Mouse (Mus musculus): Measurements from ENCODE around the gene Mrpl42. TPM values are rescaled to one million over a fixed set of nuclear protein-coding genes. Genes with fewer than 3 reads are reported as not detected.

The Mrpl42 gene
- polyA plus RNA-seq, 2 experiments: 110 to 217 TPM

GRCm38 (mm10) chr10:95512635-95513034, 10.9 kb upstream of the Mrpl42 start:
- H3K27ac ChIP-seq: no peak overlapping the region
- no peak for ATAC-seq (ENCODE audit: insufficient read depth)
- H3K4me1 ChIP-seq (replicated peaks; ENCODE audit: control insufficient read depth in 2 of 2, insufficient read depth in 2 of 2, low read length in 1 of 2): peaks cover 11 to 13% of the 10 kb centered on the region in 2 experiments
- H3K9ac ChIP-seq (replicated peaks): no peak overlapping the region
- no peak for DNase-seq (ENCODE audit: low read depth in 3 of 3, low spot score in 3 of 3)
- TF ChIP-seq EP300 (IDR thresholded peaks at IDR 0.05; ENCODE audit: low read depth) (no peak), CTCF (IDR thresholded peaks at IDR 0.05; ENCODE audit: low read depth) (no peak)
- no peaks in the 10 kb centered on the region for H3K36me3 ChIP-seq (replicated peaks; ENCODE audit: control insufficient read depth, insufficient read depth, low read depth)
- WGBS (ENCODE audit: insufficient replicate concordance): 71% methylated on average over 8 of the region's 8 CpGs
- no peaks in the 10 kb centered on the region for H3K27me3 ChIP-seq (ENCODE audit: control insufficient read depth, insufficient read depth, low read length)
- no peaks in the 10 kb centered on the region for H3K9me3 ChIP-seq (ENCODE audit: control insufficient read depth, low read length)
- no peak overlapping the region for H3K4me2 ChIP-seq (ENCODE audit: low read depth)
- no peak overlapping the region for H3K4me3 ChIP-seq (ENCODE audit: insufficient read depth in 1 of 2, low read depth in 2 of 2, low read length in 2 of 2)

- no peaks in the 10 kb centered on the region for H3K36me3 ChIP-seq (replicated peaks; ENCODE audit: control insufficient read depth, insufficient read depth, low read depth)
- H3K27ac ChIP-seq: no peak overlapping the region
- H3K9ac ChIP-seq (replicated peaks): no peak overlapping the region
- H3K27me3 ChIP-seq (ENCODE audit: control insufficient read depth, insufficient read depth, low read length): no peaks in the 10 kb centered on the region
- ATAC-seq (ENCODE audit: insufficient read depth) (no peak), DNase-seq (ENCODE audit: low read depth in 3 of 3, low spot score in 3 of 3) (no peak)
- TF ChIP-seq CTCF (IDR thresholded peaks at IDR 0.05; ENCODE audit: low read depth) (no peak), EP300 (IDR thresholded peaks at IDR 0.05; ENCODE audit: low read depth) (no peak)
- WGBS (ENCODE audit: insufficient replicate concordance): 62% methylated on average over 3 of the region's 3 CpGs
- H3K4me3 ChIP-seq (ENCODE audit: insufficient read depth in 1 of 2, low read depth in 2 of 2, low read length in 2 of 2): no peak overlapping the region
- H3K9me3 ChIP-seq (ENCODE audit: control insufficient read depth, low read length): no peaks in the 10 kb centered on the region
- H3K4me2 ChIP-seq (ENCODE audit: low read depth): no peak overlapping the region
- peaks cover 5 to 6% of the 10 kb centered on the region in 2 experiments for H3K4me1 ChIP-seq (replicated peaks; ENCODE audit: control insufficient read depth in 2 of 2, insufficient read depth in 2 of 2, low read length in 1 of 2)
Observed at GRCm38 (mm10) chr10:95509263-95509662, 7.5 kb upstream of the Mrpl42 start.

- H3K27ac ChIP-seq: no peak overlapping the region
- no peak for ATAC-seq (ENCODE audit: insufficient read depth)
- 35% methylated on average over 6 of the region's 6 CpGs for whole genome bisulfite sequencing (ENCODE audit: insufficient replicate concordance)
Observed at GRCm38 (mm10) chr10:95508793-95509192, 7.1 kb upstream of the Mrpl42 start.

GRCm38 (mm10) chr10:95508126-95508525, 6.4 kb upstream of the Mrpl42 start:
- TF ChIP-seq EP300 (IDR thresholded peaks at IDR 0.05; ENCODE audit: low read depth) (no peak), CTCF (IDR thresholded peaks at IDR 0.05; ENCODE audit: low read depth) (no peak)
- H3K4me3 ChIP-seq (ENCODE audit: insufficient read depth in 1 of 2, low read depth in 2 of 2, low read length in 2 of 2): no peak overlapping the region
- DNase-seq (ENCODE audit: low read depth in 3 of 3, low spot score in 3 of 3) (no peak), ATAC-seq (ENCODE audit: insufficient read depth) (no peak)
- WGBS (ENCODE audit: insufficient replicate concordance): 79% methylated on average over 8 of the region's 8 CpGs
- H3K4me1 ChIP-seq (replicated peaks; ENCODE audit: control insufficient read depth in 2 of 2, insufficient read depth in 2 of 2, low read length in 1 of 2): no peaks in the 10 kb centered on the region
- no peak overlapping the region for H3K9ac ChIP-seq (replicated peaks)
- H3K9me3 ChIP-seq (ENCODE audit: control insufficient read depth, low read length): no peaks in the 10 kb centered on the region
- H3K4me2 ChIP-seq (ENCODE audit: low read depth): no peak overlapping the region
- H3K27ac ChIP-seq: no peak overlapping the region
- no peaks in the 10 kb centered on the region for H3K27me3 ChIP-seq (ENCODE audit: control insufficient read depth, insufficient read depth, low read length)
- no peaks in the 10 kb centered on the region for H3K36me3 ChIP-seq (replicated peaks; ENCODE audit: control insufficient read depth, insufficient read depth, low read depth)

More at GRCm38 (mm10) chr10:95508793-95509192, 7.1 kb upstream of the Mrpl42 start:
- no peaks in the 10 kb centered on the region for H3K36me3 ChIP-seq (replicated peaks; ENCODE audit: control insufficient read depth, insufficient read depth, low read depth)
- no peaks in the 10 kb centered on the region for H3K9me3 ChIP-seq (ENCODE audit: control insufficient read depth, low read length)
- DNase-seq (ENCODE audit: low read depth in 3 of 3, low spot score in 3 of 3): no peak
- H3K4me2 ChIP-seq (ENCODE audit: low read depth): no peak overlapping the region
- H3K9ac ChIP-seq (replicated peaks): no peak overlapping the region
- no peak overlapping the region for H3K4me3 ChIP-seq (ENCODE audit: insufficient read depth in 1 of 2, low read depth in 2 of 2, low read length in 2 of 2)
- peaks cover under 1 to 2% of the 10 kb centered on the region in 2 experiments; a peak in 3 of 4 replicates for H3K4me1 ChIP-seq (replicated peaks; ENCODE audit: control insufficient read depth in 2 of 2, insufficient read depth in 2 of 2, low read length in 1 of 2)
- TF ChIP-seq EP300 (IDR thresholded peaks at IDR 0.05; ENCODE audit: low read depth) (no peak), CTCF (IDR thresholded peaks at IDR 0.05; ENCODE audit: low read depth) (no peak)
- H3K27me3 ChIP-seq (ENCODE audit: control insufficient read depth, insufficient read depth, low read length): no peaks in the 10 kb centered on the region

- DNase-seq (ENCODE audit: low read depth in 3 of 3, low spot score in 3 of 3) (no peak), ATAC-seq (ENCODE audit: insufficient read depth) (no peak)
- Histone ChIP-seq H3K27me3 (ENCODE audit: control insufficient read depth, insufficient read depth, low read length) (no peaks in the 10 kb centered on the region), H3K9ac (replicated peaks) (no peak overlapping the region), H3K27ac (no peak overlapping the region), H3K4me3 (ENCODE audit: insufficient read depth in 1 of 2, low read depth in 2 of 2, low read length in 2 of 2) (no peak overlapping the region), H3K36me3 (replicated peaks; ENCODE audit: control insufficient read depth, insufficient read depth, low read depth) (no peaks in the 10 kb centered on the region), H3K9me3 (ENCODE audit: control insufficient read depth, low read length) (no peaks in the 10 kb centered on the region), H3K4me2 (ENCODE audit: low read depth) (no peak overlapping the region), H3K4me1 (replicated peaks; ENCODE audit: control insufficient read depth in 2 of 2, insufficient read depth in 2 of 2, low read length in 1 of 2) (peaks cover 5 to 8% of the 10 kb centered on the region in 2 experiments)
- no peak for TF ChIP-seq EP300 (IDR thresholded peaks at IDR 0.05; ENCODE audit: low read depth)
- no peak for TF ChIP-seq CTCF (IDR thresholded peaks at IDR 0.05; ENCODE audit: low read depth)
- 23% methylated on average over 1 of the region's 1 CpGs for WGBS (ENCODE audit: insufficient replicate concordance)
Observed at GRCm38 (mm10) chr10:95504341-95504740, 2.6 kb upstream of the Mrpl42 start.
